Mouse (Mus musculus) ES-Bruce4 (cell line): ENCODE results near the gene Tmem132c. TPM values are rescaled to one million over a fixed set of nuclear protein-coding genes. Genes with fewer than 3 reads are reported as not detected.
A peak's percentile ranks its signal among the peaks of the same experiment; 100 is the strongest.

Experiments used
- H3K27ac ChIP-seq: 2 replicates; pipeline ENCODE4 v1.5.1; 2012; ENCODE audit warnings: low read length, inconsistent platforms; ENCODE audit not compliant: insufficient read depth
- H3K27me3 ChIP-seq: 2 replicates; pipeline ENCODE4 v1.6.1; 2012; ENCODE audit warnings: mild to moderate bottlenecking, low read length, inconsistent platforms; ENCODE audit not compliant: control insufficient read depth, poor library complexity, insufficient read depth, severe bottlenecking
- H3K36me3 ChIP-seq: 2 replicates; pipeline ENCODE4 v1.6.1; 2012; ENCODE audit warnings: inconsistent platforms, mild to moderate bottlenecking, low read length, moderate library complexity; ENCODE audit not compliant: control insufficient read depth, poor library complexity, insufficient read depth, severe bottlenecking
- H3K4me1 ChIP-seq: one replicate; pipeline ENCODE4 v1.8.1; 2011; ENCODE audit warnings: low read length; ENCODE audit not compliant: control insufficient read depth, insufficient read depth
- H3K4me3 ChIP-seq: 2 replicates; pipeline ENCODE4 v1.5.1; 2011; ENCODE audit warnings: low read depth, mild to moderate bottlenecking, low read length
- H3K9ac ChIP-seq: 2 replicates; pipeline ENCODE4 v1.6.1; 2012; ENCODE audit warnings: low read depth, mild to moderate bottlenecking, inconsistent platforms; ENCODE audit not compliant: poor library complexity, severe bottlenecking
- H3K9me3 ChIP-seq: replicated peaks from 2 replicates; pipeline ENCODE4 v1.6.1; 2012; ENCODE audit warnings: mild to moderate bottlenecking, low read length, inconsistent platforms; ENCODE audit not compliant: control insufficient read depth, poor library complexity, insufficient read depth, severe bottlenecking
- CTCF ChIP-seq: IDR thresholded peaks from one replicate; pipeline ENCODE4 v1.8.1; 2011; ENCODE audit warnings: low read depth, low read length
- EP300 ChIP-seq: IDR thresholded peaks from 2 replicates; pipeline ENCODE4 v1.6.1; 2011; ENCODE audit warnings: low read depth, low read length; ENCODE audit not compliant: insufficient read depth
- POLR2A ChIP-seq: IDR thresholded peaks from one replicate; pipeline ENCODE4 v1.8.1; 2011; ENCODE audit warnings: low read length; ENCODE audit not compliant: insufficient read depth
- polyA plus RNA-seq: library from polyadenylated mRNA; stranded (reverse); fragments of >200 nt; gene quantifications from 2 replicates; pipeline ENCODE4 v1.2.4, GENCODE M21; 2011; ENCODE audit warnings: low read depth; ENCODE audit not compliant: missing spikeins, insufficient read depth, insufficient read length

Gene Tmem132c
- polyA plus RNA-seq, 1 experiment, result 3.1 TPM

DNA sequence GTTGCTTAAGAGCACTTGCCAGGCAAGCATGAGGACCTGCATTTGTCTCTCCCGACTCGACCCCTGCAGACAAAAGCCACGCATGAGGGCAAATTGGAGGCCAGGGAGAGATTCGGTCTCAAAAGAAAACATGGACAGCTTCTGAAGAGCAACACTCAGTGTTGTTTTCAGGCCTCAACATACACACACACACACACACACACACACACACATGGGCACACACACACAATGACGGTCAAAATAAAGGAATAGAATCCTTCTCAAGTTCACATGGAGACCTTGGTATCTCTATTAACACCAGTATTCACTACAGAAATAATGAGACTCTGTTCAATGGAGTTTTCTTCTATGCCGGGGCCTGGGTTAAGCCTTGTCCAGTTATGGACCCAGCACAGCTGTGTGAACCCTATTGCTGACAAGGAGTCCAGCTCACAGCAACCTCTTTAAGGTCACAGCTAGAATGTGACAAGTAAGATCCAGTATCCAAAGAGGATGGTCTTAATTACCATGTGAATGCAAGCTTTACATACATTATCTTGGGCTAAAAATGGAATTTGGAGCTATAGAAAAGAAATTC lies 325.6 kb downstream of the Tmem132c start:
- Histone ChIP-seq H3K4me3 (no peak overlapping the region), H3K27me3 (no peaks in the 10 kb centered on the region), H3K4me1 (no peaks in the 10 kb centered on the region), H3K9ac (no peak overlapping the region), H3K36me3 (no peaks in the 10 kb centered on the region), H3K9me3 (no peaks in the 10 kb centered on the region), H3K27ac (no peak overlapping the region)
- TF ChIP-seq EP300 (no peak), CTCF (no peak), POLR2A (no peak)

DNA sequence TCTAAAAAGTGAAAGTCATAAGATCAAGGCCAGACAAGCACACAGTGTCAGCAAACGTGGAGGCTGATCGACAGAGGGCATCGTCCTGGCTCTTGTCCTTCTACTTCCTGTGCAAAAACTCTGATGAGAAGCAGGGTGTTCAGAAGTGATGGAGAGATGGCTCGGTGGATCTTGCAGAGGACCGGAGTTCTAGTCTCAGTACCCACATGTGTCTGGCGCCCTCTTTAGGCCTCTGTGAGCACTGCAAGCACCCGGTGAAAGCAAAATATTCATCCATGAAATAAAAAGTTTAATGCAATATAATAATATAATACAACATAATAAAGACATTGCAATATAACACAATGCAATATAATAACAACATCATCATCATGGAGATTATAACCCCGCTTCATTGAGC lies 335.8 kb downstream of the Tmem132c start:
- Histone ChIP-seq H3K4me3 (no peak overlapping the region), H3K27me3 (no peaks in the 10 kb centered on the region), H3K9ac (no peak overlapping the region), H3K36me3 (no peaks in the 10 kb centered on the region), H3K9me3 (no peaks in the 10 kb centered on the region), H3K27ac (no peak overlapping the region), H3K4me1 (no peaks in the 10 kb centered on the region)
- peak; percentile 78 for TF ChIP-seq CTCF
- no peak for TF ChIP-seq EP300
- TF ChIP-seq POLR2A, result no peak

DNA sequence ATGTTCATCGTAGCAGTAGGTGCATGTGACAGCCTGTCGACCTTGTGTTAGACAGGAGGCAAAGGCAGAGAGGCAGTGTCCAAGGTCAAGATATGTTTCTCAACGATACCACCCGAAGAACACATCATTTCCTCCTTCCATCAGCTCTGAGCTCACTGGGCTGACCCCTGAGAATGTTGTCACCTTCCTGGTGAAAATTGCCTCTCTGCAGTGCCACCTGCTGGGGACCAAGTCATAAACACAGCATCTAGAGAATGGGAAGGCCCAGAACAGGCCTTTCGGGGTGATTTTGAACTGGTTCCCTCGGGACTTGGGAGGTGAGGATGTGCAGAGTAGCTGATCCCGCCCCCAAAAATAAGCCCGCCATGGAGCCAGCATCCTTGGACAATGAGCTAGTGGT lies 342.1 kb downstream of the Tmem132c start:
- Histone ChIP-seq H3K4me1 (no peaks in the 10 kb centered on the region), H3K27ac (no peak overlapping the region), H3K4me3 (no peak overlapping the region), H3K27me3 (no peaks in the 10 kb centered on the region), H3K36me3 (no peaks in the 10 kb centered on the region), H3K9ac (no peak overlapping the region), H3K9me3 (no peaks in the 10 kb centered on the region)
- TF ChIP-seq CTCF, result peak; percentile 57
- no peak for TF ChIP-seq POLR2A

DNA sequence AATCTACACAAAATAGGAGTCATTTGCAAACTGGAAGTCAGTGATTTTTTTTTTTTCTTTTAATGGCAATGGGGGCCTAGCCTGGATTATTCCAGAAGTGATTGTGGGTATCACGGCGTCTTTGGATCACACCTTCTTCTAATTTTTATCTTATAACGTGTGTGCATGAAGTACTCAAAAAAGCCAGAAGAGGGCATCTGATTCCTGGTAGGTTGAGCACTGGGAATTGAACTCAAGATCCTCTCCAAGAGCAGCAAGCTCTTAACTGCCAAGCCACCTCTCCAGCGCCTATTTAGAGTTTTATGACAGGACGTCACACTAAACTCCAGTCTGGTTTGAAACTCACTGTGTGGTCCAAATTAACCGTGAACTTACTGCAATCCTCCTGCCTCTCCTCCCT lies 346.2 kb downstream of the Tmem132c start:
- Histone ChIP-seq H3K27me3 (no peaks in the 10 kb centered on the region), H3K9ac (no peak overlapping the region), H3K36me3 (no peaks in the 10 kb centered on the region), H3K27ac (no peak overlapping the region), H3K4me3 (no peak overlapping the region), H3K4me1 (no peaks in the 10 kb centered on the region), H3K9me3 (no peaks in the 10 kb centered on the region)
- TF ChIP-seq EP300, result no peak

DNA sequence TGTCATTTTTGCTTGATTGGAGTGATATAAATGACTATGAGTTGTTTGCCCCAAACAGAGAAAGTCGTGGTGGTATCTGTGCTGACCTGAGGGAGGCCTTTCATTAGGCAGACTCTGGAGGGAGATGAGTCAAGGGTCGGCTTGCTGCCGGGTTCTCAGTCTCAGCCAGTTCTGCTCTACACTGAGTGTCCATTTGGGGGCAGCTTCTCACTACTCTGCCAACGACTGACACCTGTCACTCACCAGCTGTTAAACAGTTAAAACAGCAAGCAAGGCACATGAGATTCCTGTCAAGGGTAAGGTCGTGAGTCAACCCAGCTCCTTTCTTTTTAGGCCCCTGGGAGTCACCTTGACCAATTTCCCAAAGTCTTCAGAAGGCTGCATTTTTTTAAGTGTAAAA lies 350.8 kb downstream of the Tmem132c start:
- peak; percentile 42 for TF ChIP-seq CTCF
- no peak for TF ChIP-seq EP300
- Histone ChIP-seq H3K27ac (no peak overlapping the region), H3K4me1 (no peaks in the 10 kb centered on the region), H3K36me3 (peaks cover 13% of the 10 kb centered on the region), H3K9me3 (no peaks in the 10 kb centered on the region), H3K9ac (no peak overlapping the region), H3K27me3 (no peaks in the 10 kb centered on the region), H3K4me3 (no peak overlapping the region)

DNA sequence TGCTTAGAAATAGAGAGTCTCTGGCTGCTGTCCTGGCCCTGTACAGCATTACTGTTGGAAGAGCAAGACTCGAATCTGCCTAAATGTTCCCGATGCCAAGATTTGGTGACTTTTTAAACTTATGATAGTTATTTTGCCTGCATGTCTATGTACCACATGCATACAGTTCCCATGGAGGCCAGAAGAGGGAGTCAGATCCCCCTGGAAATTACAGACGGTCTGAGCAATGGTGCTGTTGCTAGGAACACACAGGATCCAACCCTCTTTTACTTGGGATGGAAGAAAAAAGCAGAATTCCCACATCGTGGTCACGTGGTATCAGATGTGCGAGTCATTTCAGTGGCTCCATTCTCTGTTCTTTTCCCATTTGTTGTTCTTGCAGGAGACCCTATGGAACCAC lies 351.2 kb downstream of the Tmem132c start:
- H3K9me3 ChIP-seq, result no peaks in the 10 kb centered on the region
- H3K27me3 ChIP-seq, result no peaks in the 10 kb centered on the region
- no peak overlapping the region for H3K9ac ChIP-seq
- no peak overlapping the region for H3K4me3 ChIP-seq
- H3K4me1 ChIP-seq, result no peaks in the 10 kb centered on the region
- H3K36me3 ChIP-seq, result peaks cover 13% of the 10 kb centered on the region
- no peak overlapping the region for H3K27ac ChIP-seq
- TF ChIP-seq CTCF, result peak; percentile 26
- TF ChIP-seq POLR2A, result no peak
- TF ChIP-seq EP300, result no peak

DNA sequence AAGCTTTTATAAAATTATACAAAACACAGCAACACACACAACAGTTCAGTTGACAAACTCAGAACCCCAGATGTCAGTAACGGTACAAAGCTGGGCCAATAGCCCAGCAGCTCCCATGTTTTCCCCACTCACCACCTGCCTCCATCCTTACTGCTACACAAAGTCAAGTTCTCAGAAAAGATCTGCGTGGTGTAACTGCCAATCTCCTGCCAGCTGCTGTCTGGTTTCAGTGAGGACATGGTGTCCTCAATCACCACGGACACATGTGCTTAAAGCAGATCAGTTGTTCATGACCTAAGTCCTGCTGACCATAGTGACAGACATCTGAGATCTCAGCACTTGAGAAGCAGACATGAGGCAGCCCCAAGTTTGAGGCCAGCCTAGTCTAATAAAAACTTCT lies 354.1 kb downstream of the Tmem132c start:
- Histone ChIP-seq H3K9me3 (no peaks in the 10 kb centered on the region), H3K4me3 (no peak overlapping the region), H3K4me1 (no peaks in the 10 kb centered on the region), H3K36me3 (peaks cover 34% of the 10 kb centered on the region), H3K27me3 (no peaks in the 10 kb centered on the region), H3K27ac (no peak overlapping the region), H3K9ac (no peak overlapping the region)
- TF ChIP-seq EP300 (no peak), POLR2A (no peak), CTCF (no peak)
